Mouse (Mus musculus) midbrain, embryonic 13.5 days (tissue): Measurements from ENCODE around the gene Lefty2. TPM values are rescaled to one million over a fixed set of nuclear protein-coding genes. Genes with fewer than 3 reads are reported as not detected.

Experiments
- ATAC-seq: fragments of 200-750 bp; cut with Nextera tagmentation; 2 replicates; pipeline ENCODE4 v1.8.0; 2017; ENCODE audit warnings: mild to moderate bottlenecking, moderate TSS enrichment, moderate library complexity
- H3K27ac ChIP-seq: fragments of 300-500 bp; sonication (generic); 2 replicates; pipeline ENCODE4 v1.5.1; 2015; ENCODE audit warnings: inconsistent platforms, mild to moderate bottlenecking, moderate library complexity
- H3K27me3 ChIP-seq: fragments of 300-500 bp; sonication (generic); 2 replicates; pipeline ENCODE4 v1.6.1; 2015; ENCODE audit warnings: mild to moderate bottlenecking, inconsistent platforms
- H3K36me3 ChIP-seq: fragments of 300-500 bp; sonication (generic); 2 replicates; pipeline ENCODE4 v1.6.1; 2015; ENCODE audit warnings: mild to moderate bottlenecking, inconsistent platforms
- H3K4me1 ChIP-seq: fragments of 300-500 bp; sonication (generic); replicated peaks from 2 replicates; pipeline ENCODE4 v1.6.1; 2015; ENCODE audit warnings: inconsistent platforms
- H3K4me2 ChIP-seq: fragments of 300-500 bp; sonication (generic); replicated peaks from 2 replicates; pipeline ENCODE4 v1.6.1; 2015; ENCODE audit warnings: moderate library complexity, mild to moderate bottlenecking, inconsistent platforms
- H3K4me3 ChIP-seq: fragments of 300-500 bp; sonication (generic); replicated peaks from 2 replicates; pipeline ENCODE4 v1.5.1; 2015; ENCODE audit warnings: mild to moderate bottlenecking, inconsistent platforms
- H3K9ac ChIP-seq: fragments of 300-500 bp; sonication (generic); replicated peaks from 2 replicates; pipeline ENCODE4 v1.6.1; 2015; ENCODE audit warnings: mild to moderate bottlenecking, inconsistent platforms
- H3K9me3 ChIP-seq: fragments of 300-500 bp; sonication (generic); 2 replicates; pipeline ENCODE4 v1.6.1; 2016; ENCODE audit warnings: mild to moderate bottlenecking, inconsistent platforms
- WGBS: fragments of 180-500 bp; shearing (Covaris S2); methylation state at CpG from one replicate; pipeline ENCODE4 v1.1.7; 2015; 5-methylcytosine and 5-hydroxymethylcytosine counted together
- polyA plus RNA-seq: library from polyadenylated mRNA; unstranded; fragments of >200 nt; fragmentation: Nextera tagmentation; extraction: Ambion mirVana; gene quantifications from 2 replicates; pipeline ENCODE4 v1.2.1, GENCODE M21; 2015

Gene Lefty2
- polyA plus RNA-seq, 1 experiment from 2014 or later, result 0.31 TPM

DNA sequence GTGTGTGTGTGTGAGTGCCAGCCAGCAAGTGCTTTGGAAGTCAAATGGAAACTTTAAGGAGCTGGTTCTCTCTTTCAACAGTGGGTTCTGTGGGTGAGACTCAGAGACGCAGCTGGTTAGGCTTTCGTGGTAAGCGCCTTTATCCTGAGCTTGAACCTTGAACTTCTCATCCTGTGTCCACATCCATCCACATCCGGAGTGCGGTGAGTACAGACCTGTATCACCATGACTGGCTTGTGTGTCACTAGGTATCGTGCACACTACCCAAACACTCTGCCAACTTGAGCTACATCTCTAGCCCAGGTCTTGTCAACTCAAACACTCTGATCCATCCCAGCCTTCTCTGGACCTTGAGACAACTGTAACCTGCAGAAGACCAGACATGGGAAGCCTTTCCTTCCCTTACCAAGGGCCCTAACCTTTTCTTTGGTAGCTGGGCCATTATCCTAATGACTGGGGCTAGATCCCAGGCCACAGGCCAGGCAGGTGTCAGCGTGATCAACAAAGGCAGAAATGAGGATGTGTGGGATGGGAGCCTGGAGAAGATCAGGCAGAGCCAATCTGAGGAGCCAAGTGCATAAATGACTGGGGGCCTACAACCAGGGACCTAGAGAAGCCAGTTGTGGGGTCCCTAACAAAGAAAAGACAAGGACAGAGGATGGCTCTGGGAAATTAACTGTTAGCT is 48.0 kb downstream of the Lefty2 start:
- ATAC-seq, result no peak

DNA sequence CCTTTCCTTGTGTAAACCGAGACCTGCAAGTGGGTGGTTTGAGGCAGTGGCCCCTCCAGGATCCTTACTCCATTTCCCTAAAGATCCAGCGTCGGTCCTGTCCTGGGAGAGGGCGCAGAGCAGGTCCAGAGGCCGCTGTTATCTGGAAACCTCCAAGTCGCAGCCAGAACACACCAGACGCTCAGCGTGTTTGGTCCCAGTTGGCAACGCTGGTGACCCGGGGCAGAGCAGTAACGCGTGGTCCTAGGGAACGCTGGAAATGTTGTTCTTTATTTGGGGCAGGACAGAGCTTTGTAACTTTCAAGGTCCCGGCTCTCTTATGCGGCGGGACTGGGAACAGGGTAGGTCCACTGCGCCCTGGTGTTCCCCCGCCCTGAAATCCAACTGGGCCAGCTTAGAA is 48.8 kb downstream of the Lefty2 start:
- no peak; the same call in 1 of the 2 replicates for ATAC-seq
- H3K4me3 ChIP-seq, result peak overlapping the region; percentile 66
- H3K36me3 ChIP-seq, result no peaks in the 10 kb centered on the region
- peak overlapping the region; percentile 96 for H3K4me2 ChIP-seq
- no peaks in the 10 kb centered on the region for H3K9me3 ChIP-seq
- peak overlapping the region; percentile 53 for H3K9ac ChIP-seq
- H3K27me3 ChIP-seq, result peaks cover 73% of the 10 kb centered on the region
- 4% methylated on average over 18 of the region's 18 CpGs for WGBS
- H3K27ac ChIP-seq, result no peak overlapping the region
- peaks cover 29% of the 10 kb centered on the region for H3K4me1 ChIP-seq

More for the DNA sequence above, 48.0 kb downstream of the Lefty2 start:
- Histone ChIP-seq H3K27me3 (peaks cover 79% of the 10 kb centered on the region), H3K4me1 (peaks cover 30% of the 10 kb centered on the region), H3K27ac (no peak overlapping the region), H3K36me3 (no peaks in the 10 kb centered on the region), H3K9ac (no peak overlapping the region), H3K9me3 (no peaks in the 10 kb centered on the region), H3K4me2 (no peak overlapping the region), H3K4me3 (no peak overlapping the region)
- 89% methylated on average over 7 of the region's 7 CpGs for WGBS

DNA sequence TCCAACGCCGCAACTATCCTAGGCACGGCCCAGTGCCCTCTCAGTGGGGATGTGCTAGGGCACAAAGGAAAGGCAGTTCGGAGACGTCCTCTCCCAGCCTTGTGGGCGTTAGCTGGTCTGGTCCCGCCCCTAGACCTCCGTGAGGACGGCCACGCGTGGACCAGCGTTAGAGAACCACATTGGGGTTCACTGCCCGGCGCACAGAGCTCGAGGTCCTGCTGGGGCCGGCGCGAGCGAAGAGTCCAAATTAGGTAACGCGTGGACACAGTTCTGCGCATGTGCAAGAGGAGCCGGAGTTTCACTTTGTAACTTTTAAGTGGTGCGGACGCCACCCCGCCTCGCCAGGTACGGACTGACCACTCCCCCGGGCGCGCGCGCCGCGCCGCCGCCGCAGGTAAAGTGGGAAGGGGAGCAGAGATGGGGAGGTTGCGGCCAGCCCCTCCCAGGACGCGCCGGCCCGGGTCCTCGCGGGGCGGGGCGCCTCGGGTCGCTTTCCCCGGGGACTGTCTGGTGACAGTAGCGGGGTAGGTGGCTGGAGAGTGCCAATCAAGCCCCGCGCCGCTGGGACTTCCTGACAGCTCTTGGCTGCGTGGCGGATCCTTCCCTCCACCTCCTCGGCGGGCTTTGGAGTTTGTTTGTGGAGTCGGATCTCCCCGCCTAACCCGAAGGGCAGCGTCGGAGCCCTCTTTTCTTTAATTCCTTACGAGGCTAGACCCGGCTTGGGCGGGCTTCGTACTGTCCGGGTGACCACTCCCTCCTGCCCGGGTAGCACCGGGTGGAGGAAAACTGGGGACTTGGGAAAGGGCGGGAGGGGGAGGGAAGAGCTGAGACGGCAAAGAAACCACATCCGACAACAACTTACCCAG is 49.5 kb downstream of the Lefty2 start, which contains the start of gene Tmem63a:
Gene Tmem63a (plus strand): TSS at position 179 of the 866 bp plus-strand sequence.
- Histone ChIP-seq H3K27ac (no peak within 1 kb of the TSS), H3K9ac (peak within 1 kb of the TSS; percentile 53), H3K27me3 (peaks cover 66% of the 10 kb centered on the region), H3K9me3 (no peaks in the 10 kb centered on the region), H3K4me3 (peak within 1 kb of the TSS; percentile 66), H3K36me3 (no peaks in the 10 kb centered on the region), H3K4me1 (peaks cover 25% of the 10 kb centered on the region), H3K4me2 (peak within 1 kb of the TSS; percentile 96)
- peak; percentile 41 for ATAC-seq
- under 1% methylated on average over 73 of the region's 73 CpGs for WGBS

DNA sequence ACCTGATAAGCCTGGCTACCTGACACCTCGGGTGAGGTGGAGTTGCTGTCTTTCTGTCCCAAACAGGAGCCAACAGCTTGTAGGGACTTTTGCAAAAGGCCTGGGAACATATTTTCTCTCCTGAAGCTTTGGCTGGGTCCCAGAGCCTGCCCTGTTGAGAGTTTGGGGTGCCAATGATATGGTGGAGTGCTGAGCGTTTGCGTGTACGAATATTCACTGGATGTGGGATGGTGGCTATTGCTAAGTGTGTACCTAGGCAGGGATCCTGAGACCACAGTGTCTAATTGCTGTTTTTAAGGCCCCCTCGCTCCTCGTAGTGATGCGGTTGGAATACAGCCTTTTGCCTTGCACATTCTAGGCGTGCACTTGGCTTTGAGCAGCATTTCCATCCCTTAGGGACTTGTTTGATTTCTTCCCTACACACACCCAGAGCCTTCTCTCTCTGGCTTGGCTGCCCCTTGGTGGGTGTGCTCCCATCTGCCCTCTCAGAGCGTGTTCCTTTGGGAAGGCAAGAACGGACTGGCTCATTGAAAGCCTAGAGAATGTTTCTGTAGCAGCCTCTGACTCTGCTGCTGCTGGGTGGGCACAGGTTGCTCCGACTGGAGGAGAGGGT is 50.2 kb downstream of the Lefty2 start:
- Histone ChIP-seq H3K9me3 (no peaks in the 10 kb centered on the region), H3K4me1 (peaks cover 25% of the 10 kb centered on the region), H3K4me3 (peak overlapping the region; percentile 66), H3K27me3 (peaks cover 59% of the 10 kb centered on the region), H3K36me3 (no peaks in the 10 kb centered on the region), H3K4me2 (peak overlapping the region; percentile 96), H3K9ac (peak overlapping the region; percentile 53; the same call in 1 of the 2 replicates), H3K27ac (no peak overlapping the region)
- no peak for ATAC-seq
- WGBS, result 50% methylated on average over 11 of the region's 11 CpGs

DNA sequence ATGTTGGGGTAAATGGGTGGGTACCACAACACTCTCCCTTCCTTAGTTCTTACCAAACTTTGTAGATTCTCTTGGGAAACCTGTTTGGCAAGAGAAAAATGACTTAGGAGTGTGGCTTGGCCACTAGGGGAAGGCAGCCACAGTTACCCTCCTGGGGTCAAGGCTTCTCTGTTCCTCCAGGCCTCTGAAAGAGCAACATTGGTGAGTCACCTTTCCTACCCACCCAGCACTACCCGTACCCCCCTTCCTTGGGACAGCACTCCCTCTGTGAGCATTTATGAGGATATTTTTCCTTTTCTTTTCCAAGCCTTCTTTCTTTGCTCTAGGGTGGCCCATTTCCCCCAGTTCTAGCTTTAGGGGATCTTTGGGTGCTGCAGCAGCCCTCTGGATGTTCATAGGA is 51.0 kb downstream of the Lefty2 start:
- Histone ChIP-seq H3K27ac (no peak overlapping the region), H3K36me3 (no peaks in the 10 kb centered on the region), H3K4me3 (no peak overlapping the region), H3K4me2 (no peak overlapping the region), H3K27me3 (peaks cover 59% of the 10 kb centered on the region), H3K9ac (no peak overlapping the region), H3K9me3 (no peaks in the 10 kb centered on the region), H3K4me1 (peaks cover 25% of the 10 kb centered on the region)
- 68% methylated on average over 1 of the region's 1 CpGs for WGBS
- no peak for ATAC-seq

DNA sequence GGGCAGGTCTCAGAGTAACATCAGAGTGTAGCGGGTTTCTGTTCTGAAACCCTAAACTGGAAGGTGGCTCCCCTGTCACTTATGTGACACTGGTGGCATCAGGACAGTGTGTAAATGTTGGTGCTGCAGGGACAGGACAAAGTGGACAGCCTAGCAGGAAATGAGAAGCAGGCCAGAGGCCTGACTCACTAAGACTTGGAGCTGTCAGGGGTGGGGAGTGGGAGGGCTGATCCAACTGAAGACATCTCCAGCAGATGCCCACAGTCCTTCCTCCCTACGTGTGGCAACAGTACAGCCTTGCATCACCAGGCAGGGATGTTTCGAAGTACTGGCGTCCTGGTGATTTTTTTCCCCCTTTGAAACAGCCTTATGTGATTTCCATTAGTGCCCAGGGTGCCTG is 51.6 kb downstream of the Lefty2 start:
- no peak overlapping the region for H3K4me3 ChIP-seq
- H3K4me2 ChIP-seq, result no peak overlapping the region
- peaks cover 59% of the 10 kb centered on the region for H3K27me3 ChIP-seq
- no peaks in the 10 kb centered on the region for H3K9me3 ChIP-seq
- peaks cover 25% of the 10 kb centered on the region for H3K4me1 ChIP-seq
- 78% methylated on average over 4 of the region's 4 CpGs for WGBS
- H3K36me3 ChIP-seq, result no peaks in the 10 kb centered on the region
- no peak overlapping the region for H3K27ac ChIP-seq
- H3K9ac ChIP-seq, result no peak overlapping the region
- ATAC-seq, result no peak

DNA sequence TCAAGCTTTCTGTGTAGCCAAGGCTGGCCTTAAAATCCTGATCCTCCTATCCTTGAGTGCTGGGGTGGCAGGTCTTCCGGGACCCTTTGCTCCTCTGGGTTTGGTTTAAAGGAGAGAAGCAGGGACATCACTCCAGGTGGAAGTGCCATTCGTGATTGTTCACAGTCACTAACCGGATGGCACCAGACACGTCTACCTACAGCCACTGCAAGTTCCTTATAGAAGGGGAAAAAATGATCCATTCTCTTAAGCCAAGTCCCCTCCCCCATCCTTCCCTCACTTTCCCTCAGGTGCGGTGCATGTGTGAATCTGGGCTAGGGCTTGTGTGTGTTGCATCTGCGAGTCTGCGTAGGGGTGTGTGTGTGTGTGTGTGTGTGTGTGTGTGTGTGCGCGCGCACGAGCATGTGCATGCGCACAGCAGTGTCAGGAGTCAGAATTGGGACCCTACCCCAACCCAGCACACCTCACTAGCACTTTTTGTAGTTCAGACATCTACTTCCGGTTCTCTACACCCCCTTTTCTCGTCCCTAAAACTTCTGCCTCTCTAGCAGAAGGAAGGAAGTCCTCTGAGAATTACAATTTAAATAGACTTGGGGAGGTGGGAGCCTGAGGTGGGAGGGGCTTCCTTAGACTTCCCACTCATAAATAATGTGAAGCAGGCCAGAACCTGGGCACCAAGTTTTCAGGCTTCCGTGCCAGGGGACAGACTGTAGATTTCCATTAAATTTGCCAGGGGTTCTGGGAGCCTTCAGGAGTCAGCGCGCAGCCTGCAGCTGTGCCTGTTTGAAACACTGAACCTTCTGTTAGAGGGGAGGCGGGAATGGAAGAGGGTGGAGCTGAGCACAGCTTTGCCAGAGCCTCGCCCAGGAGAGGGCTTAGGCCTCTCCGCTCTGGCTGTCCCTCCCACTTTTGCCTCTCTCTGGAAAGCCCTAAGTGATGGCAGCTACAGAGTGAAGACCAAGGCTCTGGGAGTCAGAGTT is 52.4 kb downstream of the Lefty2 start:
- H3K4me2 ChIP-seq, result no peak overlapping the region
- no peak overlapping the region for H3K9ac ChIP-seq
- H3K9me3 ChIP-seq, result no peaks in the 10 kb centered on the region
- H3K27me3 ChIP-seq, result peaks cover 53% of the 10 kb centered on the region
- H3K4me3 ChIP-seq, result no peak overlapping the region
- WGBS, result 27% methylated on average over 20 of the region's 20 CpGs
- H3K4me1 ChIP-seq, result peaks cover 25% of the 10 kb centered on the region
- no peaks in the 10 kb centered on the region for H3K36me3 ChIP-seq
- peak; percentile 62 for ATAC-seq
- H3K27ac ChIP-seq, result no peak overlapping the region

DNA sequence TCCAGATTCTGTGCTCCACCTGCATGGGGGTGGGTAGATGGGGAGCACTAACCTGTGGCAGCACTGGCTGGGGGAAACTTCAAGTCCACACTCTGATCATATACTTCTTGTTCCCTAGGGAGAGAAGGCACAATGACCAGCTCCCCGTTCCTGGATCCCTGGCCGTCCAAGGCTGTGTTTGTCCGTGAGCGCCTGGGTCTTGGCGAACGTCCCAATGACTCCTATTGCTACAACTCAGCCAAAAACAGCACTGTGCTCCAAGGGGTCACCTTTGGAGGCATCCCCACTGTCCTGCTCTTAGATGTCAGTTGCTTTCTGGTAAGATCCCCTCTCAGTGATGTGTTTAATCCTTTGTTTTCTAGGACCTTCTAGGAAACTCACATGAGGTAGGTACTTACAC is 53.5 kb downstream of the Lefty2 start:
- H3K36me3 ChIP-seq, result no peaks in the 10 kb centered on the region
- no peak for ATAC-seq
- no peaks in the 10 kb centered on the region for H3K9me3 ChIP-seq
- H3K4me3 ChIP-seq, result no peak overlapping the region
- 87% methylated on average over 6 of the region's 6 CpGs for WGBS
- H3K9ac ChIP-seq, result no peak overlapping the region
- peaks cover 42% of the 10 kb centered on the region for H3K27me3 ChIP-seq
- no peak overlapping the region for H3K27ac ChIP-seq
- H3K4me2 ChIP-seq, result no peak overlapping the region
- peaks cover 25% of the 10 kb centered on the region for H3K4me1 ChIP-seq

Other genes with a start within 250 kb of the Lefty2 start
- not detected in 2 replicates for gene Mixl1, start 196.1 kb upstream of the Lefty2 start, polyA plus RNA-seq
- gene Acbd3, start 167.1 kb upstream of the Lefty2 start, polyA plus RNA-seq, result 21.7 and 24.6 TPM in 2 replicates
- gene H3f3a, start 79.2 kb upstream of the Lefty2 start, polyA plus RNA-seq, result 4,178 and 4,302 TPM in 2 replicates
- gene Sde2, start 42.0 kb upstream of the Lefty2 start, polyA plus RNA-seq, result 28.8 and 33.6 TPM in 2 replicates
- gene Pycr2, start 11.2 kb downstream of the Lefty2 start, polyA plus RNA-seq, result 76.6 and 83.1 TPM in 2 replicates
- gene Lefty1, start 41.9 kb downstream of the Lefty2 start, polyA plus RNA-seq, result 0.31 TPM in 1 of 2 replicates, not detected in the other
- gene Tmem63a, start 49.2 kb downstream of the Lefty2 start, polyA plus RNA-seq, result 0.93 and 1.8 TPM in 2 replicates
- 2.0 and 2.6 TPM in 2 replicates for gene Ephx1, start 127.8 kb downstream of the Lefty2 start, polyA plus RNA-seq
- gene 9130409I23Rik, start 158.1 kb downstream of the Lefty2 start, polyA plus RNA-seq, result 0.08 TPM in 1 of 2 replicates, not detected in the other